Mouse (Mus musculus) adrenal gland (tissue): ENCODE measurements at regions not wholly inside any gene's neighbourhood (a gene's known extent, or its start where the extent isn't known, plus 50 kb on each side); places are given as distances from the start of the nearest gene placed in this dataset.
"Not testable (repeated sequence)": the region's sequence is repeated elsewhere in the genome, so short reads cannot be mapped to it uniquely, and the experiment has no call there.

ENCODE experiments used
- intact Hi-C: fragments of 180-260 bp; cut with DNase I; formaldehyde crosslinking; loops from one replicate; pipeline ENCODE4 v1.15.1; 2025

- intact Hi-C loops: loop anchor here (5.0 kb wide), 1 partner anchor 454 kb away; no protein-coding TSS in a partner anchor
These were observed 167.7 kb upstream of the Fam3c start for GRCm38 (mm10) chr6:22523582-22524234.

GRCm38 (mm10) chr6:22506871-22507270, 150.8 kb upstream of the Fam3c start:
- intact Hi-C loops: no loop called here

- intact Hi-C loops: no loop called here
These were observed 141.3 kb upstream of the Fam3c start for GRCm38 (mm10) chr6:22497306-22497705.

GRCm38 (mm10) chr6:22496471-22496870, 140.4 kb upstream of the Fam3c start:
- intact Hi-C loops: no loop called here

- intact Hi-C loops: loop anchor here (1.0 to 5.0 kb wide), 2 partner anchors 168 to 371 kb away; no protein-coding TSS in a partner anchor
These were observed 137.7 kb upstream of the Fam3c start for GRCm38 (mm10) chr6:22493632-22494260.

- intact Hi-C loops: loop anchor here (5.0 kb wide), 1 partner anchor 371 kb away; no protein-coding TSS in a partner anchor
These were observed 136.9 kb upstream of the Fam3c start for GRCm38 (mm10) chr6:22492896-22493295.

GRCm38 (mm10) chr6:22490762-22491161, 134.7 kb upstream of the Fam3c start:
- intact Hi-C loops: loop anchor here (5.0 kb wide), 1 partner anchor 368 kb away; no protein-coding TSS in a partner anchor

GRCm38 (mm10) chr6:22487467-22487866, 131.4 kb upstream of the Fam3c start:
- intact Hi-C loops: no loop called here

- intact Hi-C loops: no loop called here
These were observed 129.9 kb upstream of the Fam3c start for GRCm38 (mm10) chr6:22485828-22486518.

- intact Hi-C loops: not testable (repeated sequence)
These were observed 126.2 kb upstream of the Fam3c start for GRCm38 (mm10) chr6:22482257-22482656.

GRCm38 (mm10) chr6:22474604-22475003, 118.6 kb upstream of the Fam3c start:
- intact Hi-C loops: no loop called here

- intact Hi-C loops: no loop called here
These were observed 118.0 kb upstream of the Fam3c start for GRCm38 (mm10) chr6:22474011-22474410.

GRCm38 (mm10) chr6:22472400-22472799, 116.4 kb upstream of the Fam3c start:
- intact Hi-C loops: not testable (repeated sequence)

GRCm38 (mm10) chr6:22467334-22467993, 111.4 kb upstream of the Fam3c start:
- intact Hi-C loops: no loop called here

GRCm38 (mm10) chr6:22465926-22466325, 109.9 kb upstream of the Fam3c start:
- intact Hi-C loops: no loop called here

- intact Hi-C loops: no loop called here
These were observed 103.5 kb upstream of the Fam3c start for GRCm38 (mm10) chr6:22459440-22460016.

- intact Hi-C loops: no loop called here
These were observed 96.2 kb upstream of the Fam3c start for GRCm38 (mm10) chr6:22452203-22452602.

- intact Hi-C loops: no loop called here
These were observed 94.5 kb upstream of the Fam3c start for GRCm38 (mm10) chr6:22450501-22450900.

- intact Hi-C loops: no loop called here
These were observed 92.9 kb upstream of the Fam3c start for GRCm38 (mm10) chr6:22448906-22449305.

- intact Hi-C loops: no loop called here
These were observed 91.6 kb upstream of the Fam3c start for GRCm38 (mm10) chr6:22447636-22448035.

- intact Hi-C loops: no loop called here
These were observed 90.7 kb upstream of the Fam3c start for GRCm38 (mm10) chr6:22446621-22447310.
